Mouse (Mus musculus): Measurements from ENCODE around the gene Comt.

GRCm38 (mm10) chr16:18377203-18377602 lies 49.4 kb downstream of the Comt start:
- TF ChIP-seq CTCF (IDR thresholded peaks at IDR 0.05; ENCODE audit: low read depth, low read length): no peak
- TF ChIP-seq GATA1 (IDR thresholded peaks at IDR 0.05; ENCODE audit: borderline replicate concordance, low read length): no peak
- TF ChIP-seq TAL1 (conservative IDR thresholded peaks at IDR 0.05; ENCODE audit: low read depth, low read length): no peak
- TF ChIP-seq POLR2AphosphoS5 (IDR thresholded peaks at IDR 0.05; ENCODE audit: insufficient replicate concordance, low read depth, low read length): no peak
